Mouse (Mus musculus): Measurements from ENCODE around the gene Nat8f6.
"Not testable (repeated sequence)": the region's sequence is repeated elsewhere in the genome, so short reads cannot be mapped to it uniquely, and the experiment has no call there.

Gene Nat8f6

GRCm38 (mm10) chr6:85820837-85821236, at the start of gene Nat8f6, which contains the start of gene Nat8f5:
TSS of gene Nat8f6 (minus strand) at chr6:85820954.
TSS of gene Nat8f5 (minus strand) at chr6:85820972.
- DNase-seq, result no peak

GRCm38 (mm10) chr6:85869006-85869405, 48.3 kb upstream of the Nat8f6 start, which contains the start of gene Nat8f2:
TSS of gene Nat8f2 (minus strand) at chr6:85869158.
- not testable (repeated sequence) for DNase-seq

GRCm38 (mm10) chr6:85867726-85868690, 47.3 kb upstream of the Nat8f6 start:
- DNase-seq, result no peak

- not testable (repeated sequence) for DNase-seq
Observed at GRCm38 (mm10) chr6:85866995-85867394, 46.2 kb upstream of the Nat8f6 start.

- DNase-seq, result not testable (repeated sequence)
Observed at GRCm38 (mm10) chr6:85866166-85866565, 45.4 kb upstream of the Nat8f6 start.

- not testable (repeated sequence) for DNase-seq
Observed at GRCm38 (mm10) chr6:85864900-85865639, 44.3 kb upstream of the Nat8f6 start.

GRCm38 (mm10) chr6:85863840-85864239, 43.1 kb upstream of the Nat8f6 start:
- no peak for DNase-seq

GRCm38 (mm10) chr6:85863136-85863535, 42.4 kb upstream of the Nat8f6 start:
- no peak for DNase-seq

- DNase-seq, result no peak
Observed at GRCm38 (mm10) chr6:85862565-85862964, 41.8 kb upstream of the Nat8f6 start.

GRCm38 (mm10) chr6:85861247-85861646, 40.5 kb upstream of the Nat8f6 start:
- DNase-seq, result no peak

GRCm38 (mm10) chr6:85856194-85856678, 35.5 kb upstream of the Nat8f6 start:
- peak; percentile 4 to 54 for DNase-seq

GRCm38 (mm10) chr6:85853481-85853880, 32.7 kb upstream of the Nat8f6 start:
- no peak for DNase-seq

- DNase-seq, result no peak
Observed at GRCm38 (mm10) chr6:85851062-85851773, 30.5 kb upstream of the Nat8f6 start.

- DNase-seq, result no peak
Observed at GRCm38 (mm10) chr6:85849240-85849639, 28.5 kb upstream of the Nat8f6 start.

- no peak for DNase-seq
Observed at GRCm38 (mm10) chr6:85848140-85848539, 27.4 kb upstream of the Nat8f6 start.

- DNase-seq, result no peak
Observed at GRCm38 (mm10) chr6:85846921-85847320, 26.2 kb upstream of the Nat8f6 start.

- not testable (repeated sequence) for DNase-seq
Observed at GRCm38 (mm10) chr6:85843677-85844458, 23.1 kb upstream of the Nat8f6 start.

GRCm38 (mm10) chr6:85839982-85840381, 19.2 kb upstream of the Nat8f6 start:
- DNase-seq, result no peak

GRCm38 (mm10) chr6:85838674-85839073, 17.9 kb upstream of the Nat8f6 start:
- no peak for DNase-seq

GRCm38 (mm10) chr6:85837307-85837706, 16.6 kb upstream of the Nat8f6 start:
- peak; percentile 21 to 61 for DNase-seq

GRCm38 (mm10) chr6:85836827-85837226, 16.1 kb upstream of the Nat8f6 start:
- DNase-seq, result peak; percentile 53 to 72

GRCm38 (mm10) chr6:85836098-85836497, 15.3 kb upstream of the Nat8f6 start:
- not testable (repeated sequence) for DNase-seq
